Mouse (Mus musculus): ENCODE measurements at regions not wholly inside any gene's neighbourhood (a gene's known extent, or its start where the extent isn't known, plus 50 kb on each side); places are given as distances from the start of the nearest gene placed in this dataset.

- WGBS = 64% methylated on average over 4 of the region's 4 CpGs
- Histone ChIP-seq H3K4me2 (ENCODE audit: low read depth, low read length) (no peak overlapping the region), H3K9ac (replicated peaks; ENCODE audit: low read depth, low read length) (no peak overlapping the region), H3K36me3 (replicated peaks; ENCODE audit: control insufficient read depth, insufficient read depth, low read length) (no peaks in the 10 kb centered on the region), H3K9me3 (replicated peaks; ENCODE audit: control insufficient read depth, low read length) (no peaks in the 10 kb centered on the region), H3K4me1 (ENCODE audit: control insufficient read depth, insufficient read depth) (no peaks in the 10 kb centered on the region), H3K27ac (ENCODE audit: low read depth) (no peak overlapping the region), H3K4me3 (ENCODE audit: low read depth, low read length) (no peak overlapping the region), H3K27me3 (ENCODE audit: control insufficient read depth, insufficient read depth, low read length) (no peaks in the 10 kb centered on the region)
- DNase-seq (ENCODE audit: low spot score) (no peak), ATAC-seq (ENCODE audit: insufficient read depth, low read depth) (no peak)
- TF ChIP-seq EP300 (IDR thresholded peaks at IDR 0.05; ENCODE audit: low read depth) (no peak), CTCF (IDR thresholded peaks at IDR 0.05; ENCODE audit: low read depth) (no peak)
Measured at GRCm38 (mm10) chr9:84194716-84195115, 269.8 kb downstream of the Bckdhb start.

GRCm38 (mm10) chr9:84195338-84195737 lies 270.4 kb downstream of the Bckdhb start:
- no peak overlapping the region for H3K9ac ChIP-seq (replicated peaks; ENCODE audit: low read depth, low read length)
- H3K27ac ChIP-seq (ENCODE audit: low read depth) = no peak overlapping the region
- no peak overlapping the region for H3K4me2 ChIP-seq (ENCODE audit: low read depth, low read length)
- H3K9me3 ChIP-seq (replicated peaks; ENCODE audit: control insufficient read depth, low read length) = no peaks in the 10 kb centered on the region
- H3K27me3 ChIP-seq (ENCODE audit: control insufficient read depth, insufficient read depth, low read length) = no peaks in the 10 kb centered on the region
- ATAC-seq (ENCODE audit: insufficient read depth, low read depth) (no peak), DNase-seq (ENCODE audit: low spot score) (no peak)
- H3K4me1 ChIP-seq (ENCODE audit: control insufficient read depth, insufficient read depth) = no peaks in the 10 kb centered on the region
- H3K36me3 ChIP-seq (replicated peaks; ENCODE audit: control insufficient read depth, insufficient read depth, low read length) = no peaks in the 10 kb centered on the region
- 81% methylated on average over 4 of the region's 4 CpGs for WGBS
- TF ChIP-seq CTCF (IDR thresholded peaks at IDR 0.05; ENCODE audit: low read depth) = no peak
- TF ChIP-seq EP300 (IDR thresholded peaks at IDR 0.05; ENCODE audit: low read depth) = no peak
- no peak overlapping the region for H3K4me3 ChIP-seq (ENCODE audit: low read depth, low read length)

GRCm38 (mm10) chr9:84200208-84200607 lies 275.3 kb downstream of the Bckdhb start:
- Histone ChIP-seq H3K4me3 (ENCODE audit: low read depth, low read length) (no peak overlapping the region), H3K9me3 (replicated peaks; ENCODE audit: control insufficient read depth, low read length) (no peaks in the 10 kb centered on the region), H3K4me2 (ENCODE audit: low read depth, low read length) (no peak overlapping the region), H3K4me1 (ENCODE audit: control insufficient read depth, insufficient read depth) (no peaks in the 10 kb centered on the region), H3K27me3 (ENCODE audit: control insufficient read depth, insufficient read depth, low read length) (no peaks in the 10 kb centered on the region), H3K9ac (replicated peaks; ENCODE audit: low read depth, low read length) (no peak overlapping the region), H3K27ac (ENCODE audit: low read depth) (no peak overlapping the region), H3K36me3 (replicated peaks; ENCODE audit: control insufficient read depth, insufficient read depth, low read length) (no peaks in the 10 kb centered on the region)
- ATAC-seq (ENCODE audit: insufficient read depth, low read depth) = no peak
- no peak for TF ChIP-seq CTCF (IDR thresholded peaks at IDR 0.05; ENCODE audit: low read depth)
- TF ChIP-seq EP300 (IDR thresholded peaks at IDR 0.05; ENCODE audit: low read depth) = no peak
- no peak for DNase-seq (ENCODE audit: low spot score)
- 78% methylated on average over 3 of the region's 3 CpGs for WGBS

- H3K27ac ChIP-seq (ENCODE audit: low read depth) = no peak overlapping the region
- no peak for DNase-seq (ENCODE audit: low spot score)
- H3K4me1 ChIP-seq (ENCODE audit: control insufficient read depth, insufficient read depth) = no peaks in the 10 kb centered on the region
- no peak overlapping the region for H3K4me3 ChIP-seq (ENCODE audit: low read depth, low read length)
- ATAC-seq (ENCODE audit: insufficient read depth, low read depth) = no peak
- H3K36me3 ChIP-seq (replicated peaks; ENCODE audit: control insufficient read depth, insufficient read depth, low read length) = no peaks in the 10 kb centered on the region
- no peaks in the 10 kb centered on the region for H3K9me3 ChIP-seq (replicated peaks; ENCODE audit: control insufficient read depth, low read length)
- no peaks in the 10 kb centered on the region for H3K27me3 ChIP-seq (ENCODE audit: control insufficient read depth, insufficient read depth, low read length)
- no peak overlapping the region for H3K9ac ChIP-seq (replicated peaks; ENCODE audit: low read depth, low read length)
- no peak overlapping the region for H3K4me2 ChIP-seq (ENCODE audit: low read depth, low read length)
- WGBS = 54% methylated on average over 3 of the region's 3 CpGs
- TF ChIP-seq EP300 (IDR thresholded peaks at IDR 0.05; ENCODE audit: low read depth) (no peak), CTCF (IDR thresholded peaks at IDR 0.05; ENCODE audit: low read depth) (no peak)
Measured at GRCm38 (mm10) chr9:84204056-84204455, 279.1 kb downstream of the Bckdhb start.

GRCm38 (mm10) chr9:84240491-84240975 lies 315.6 kb downstream of the Bckdhb start:
- DNase-seq (ENCODE audit: low spot score) = no peak
- WGBS = 74% methylated on average over 4 of the region's 4 CpGs
- no peaks in the 10 kb centered on the region for H3K9me3 ChIP-seq (replicated peaks; ENCODE audit: control insufficient read depth, low read length)
- no peak overlapping the region for H3K4me2 ChIP-seq (ENCODE audit: low read depth, low read length)
- no peak overlapping the region for H3K27ac ChIP-seq (ENCODE audit: low read depth)
- no peak overlapping the region for H3K4me3 ChIP-seq (ENCODE audit: low read depth, low read length)
- TF ChIP-seq CTCF (IDR thresholded peaks at IDR 0.05; ENCODE audit: low read depth) (no peak), EP300 (IDR thresholded peaks at IDR 0.05; ENCODE audit: low read depth) (no peak)
- no peaks in the 10 kb centered on the region for H3K27me3 ChIP-seq (ENCODE audit: control insufficient read depth, insufficient read depth, low read length)
- no peaks in the 10 kb centered on the region for H3K36me3 ChIP-seq (replicated peaks; ENCODE audit: control insufficient read depth, insufficient read depth, low read length)
- no peaks in the 10 kb centered on the region for H3K4me1 ChIP-seq (ENCODE audit: control insufficient read depth, insufficient read depth)
- ATAC-seq (ENCODE audit: insufficient read depth, low read depth) = no peak
- H3K9ac ChIP-seq (replicated peaks; ENCODE audit: low read depth, low read length) = no peak overlapping the region

GRCm38 (mm10) chr9:84249765-84250164 lies 324.8 kb downstream of the Bckdhb start:
- Histone ChIP-seq H3K4me3 (ENCODE audit: low read depth, low read length) (no peak overlapping the region), H3K36me3 (replicated peaks; ENCODE audit: control insufficient read depth, insufficient read depth, low read length) (no peaks in the 10 kb centered on the region), H3K4me1 (ENCODE audit: control insufficient read depth, insufficient read depth) (no peaks in the 10 kb centered on the region), H3K9me3 (replicated peaks; ENCODE audit: control insufficient read depth, low read length) (no peaks in the 10 kb centered on the region), H3K27me3 (ENCODE audit: control insufficient read depth, insufficient read depth, low read length) (no peaks in the 10 kb centered on the region), H3K27ac (ENCODE audit: low read depth) (no peak overlapping the region), H3K4me2 (ENCODE audit: low read depth, low read length) (no peak overlapping the region), H3K9ac (replicated peaks; ENCODE audit: low read depth, low read length) (no peak overlapping the region)
- 86% methylated on average over 1 of the region's 1 CpGs for WGBS
- DNase-seq (ENCODE audit: low spot score) = no peak
- TF ChIP-seq EP300 (IDR thresholded peaks at IDR 0.05; ENCODE audit: low read depth) = no peak
- no peak for TF ChIP-seq CTCF (IDR thresholded peaks at IDR 0.05; ENCODE audit: low read depth)
- no peak for ATAC-seq (ENCODE audit: insufficient read depth, low read depth)

Measured in heart, postnatal 0 days (tissue).